Comparison of ENCODE assay signal across 18 mouse cellular contexts in genomic region chr2:138273404-138274073, GRCm38 (mm10).
"Had no signal": no experiment of that assay in that cellular context is flagged by ENCODE, and none has a peak within 500 bp of the region (broad histone marks: within the 10 kb centered on the region; RNA-seq: fewer than 3 reads in every experiment).

No protein-coding gene starts in this region.

- H3K36me3 ChIP-seq: limb, embryonic 15.5 days; liver, embryonic 13.5 days; midbrain, embryonic 13.5 days; neural tube, embryonic 12.5 days had no signal

- H3K4me3 ChIP-seq: limb, embryonic 15.5 days; liver, embryonic 13.5 days; midbrain, embryonic 13.5 days; myocyte; neural tube, embryonic 12.5 days had no signal

- H3K4me2 ChIP-seq: limb, embryonic 15.5 days; liver, embryonic 13.5 days; midbrain, embryonic 13.5 days; neural tube, embryonic 12.5 days had no signal

- H3K9me3 ChIP-seq: limb, embryonic 15.5 days; liver, embryonic 13.5 days; midbrain, embryonic 13.5 days; neural tube, embryonic 12.5 days had no signal

- H3K9ac ChIP-seq: limb, embryonic 15.5 days; liver, embryonic 13.5 days; liver, postnatal 0 days; midbrain, embryonic 13.5 days; neural tube, embryonic 12.5 days had no signal

- DNase-seq: kidney, adult 11 months; kidney, adult 9 months; kidney, postnatal 36 days; layer of hippocampus, adult 9-11 months; layer of hippocampus, postnatal 36 days; liver, embryonic 13.5 days; liver, postnatal 0 days; lung, postnatal 14 days; retina, postnatal 1 day; thymus, adult 2 months; thymus, postnatal 36 days had no signal

- ATAC-seq: hindbrain, postnatal 0 days; liver, postnatal 0 days; midbrain, embryonic 13.5 days had no signal

- H3K27ac ChIP-seq: hindbrain, postnatal 0 days; kidney, postnatal 0 days; limb, embryonic 15.5 days; liver, embryonic 13.5 days; macrophage; midbrain, embryonic 13.5 days; neural tube, embryonic 12.5 days had no signal

- H3K27me3 ChIP-seq: limb, embryonic 15.5 days; liver, embryonic 13.5 days; midbrain, embryonic 13.5 days; neural tube, embryonic 12.5 days had no signal
